15 mouse cellular contexts compared by ENCODE assay signal in the genomic region with DNA sequence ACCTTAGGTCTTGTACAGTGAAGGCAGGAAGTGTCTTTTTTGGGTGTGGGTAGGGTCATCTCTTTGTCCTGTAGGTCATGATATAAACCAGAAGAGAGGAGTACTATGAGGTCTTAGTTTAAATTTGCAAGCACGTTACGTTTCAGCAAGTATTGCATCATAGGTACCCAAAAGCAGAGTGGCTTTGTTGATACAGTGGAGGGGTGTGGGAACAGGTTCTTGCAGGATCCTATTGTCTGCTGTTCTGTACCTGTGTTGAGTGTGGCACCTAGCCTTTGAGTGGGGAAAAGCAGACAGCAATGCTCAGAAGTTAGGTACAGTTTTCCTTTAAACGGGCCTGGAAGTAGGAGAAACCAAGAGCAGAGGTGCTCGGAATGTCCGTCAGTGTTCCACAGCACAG.
"Had no signal": no experiment of that assay in that cellular context is flagged by ENCODE, and none has a peak within 500 bp of the region (broad histone marks: within the 10 kb centered on the region; RNA-seq: fewer than 3 reads in every experiment).

No protein-coding gene starts in this region.

- H3K27me3 ChIP-seq: kidney, embryonic 15.5 days; limb, embryonic 15.5 days; liver, embryonic 13.5 days; midbrain, embryonic 13.5 days had no signal

- H3K4me3 ChIP-seq: kidney, embryonic 15.5 days; limb, embryonic 15.5 days; liver, embryonic 13.5 days; midbrain, embryonic 13.5 days had no signal

- ATAC-seq: intestine, embryonic 16.5 days; midbrain, embryonic 13.5 days had no signal

- H3K9me3 ChIP-seq: kidney, embryonic 15.5 days; limb, embryonic 15.5 days; liver, embryonic 13.5 days; midbrain, embryonic 13.5 days had no signal

- H3K9ac ChIP-seq: kidney, embryonic 15.5 days; limb, embryonic 15.5 days; liver, embryonic 13.5 days; midbrain, embryonic 13.5 days had no signal

- H3K27ac ChIP-seq: kidney, embryonic 15.5 days; limb, embryonic 15.5 days; liver, embryonic 13.5 days; midbrain, embryonic 13.5 days had no signal

- H3K4me2 ChIP-seq: kidney, embryonic 15.5 days; limb, embryonic 15.5 days; liver, embryonic 13.5 days; midbrain, embryonic 13.5 days had no signal

- DNase-seq: kidney, adult 2 months; kidney, postnatal 25 days; layer of hippocampus, adult 9-11 months; left cerebral cortex, postnatal 4 days; liver, embryonic 13.5 days; lung, adult 2 months; lung, postnatal 10 days; right cerebral cortex, adult 18-20 months; right cerebral cortex, postnatal 25 days; thymus, adult 2 months; thymus, postnatal 25 days had no signal
